Mouse (Mus musculus): ENCODE measurements around the gene Galnt7.

GRCm38 (mm10) chr8:57642722-57643121 is 10.1 kb downstream of the Galnt7 start:
- TF ChIP-seq GATA1 (IDR thresholded peaks at IDR 0.05; ENCODE audit: low read length): no peak
- no peak for TF ChIP-seq TAL1 (IDR thresholded peaks at IDR 0.05; ENCODE audit: low read length)

All from erythroblast, embryonic 14.5 days (primary cell).